Mouse (Mus musculus): ENCODE measurements at regions not wholly inside any gene's neighbourhood (a gene's known extent, or its start where the extent isn't known, plus 50 kb on each side); places are given as distances from the start of the nearest gene placed in this dataset.

DNA sequence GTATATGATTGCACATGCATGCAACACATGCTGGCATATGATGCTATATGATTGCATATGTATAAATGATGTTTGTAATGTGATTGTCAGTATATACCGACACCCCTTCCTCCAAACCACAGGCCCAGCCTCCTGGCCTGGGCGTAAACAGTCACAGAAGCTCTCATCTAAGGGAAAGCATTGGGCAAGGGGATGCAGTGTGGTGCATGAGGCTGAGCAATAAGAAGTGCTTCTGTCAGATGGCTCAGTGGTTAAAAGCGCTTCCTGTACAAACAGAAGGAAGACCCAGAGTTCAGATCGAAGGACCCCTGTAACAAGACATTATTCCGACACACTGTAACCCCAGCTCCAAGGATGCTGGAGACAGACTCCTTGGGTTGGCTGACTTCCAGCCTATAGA is 175.0 kb upstream of the Prok2 start:
- H3K4me3 ChIP-seq (ENCODE audit: low read depth, low read length): no peak overlapping the region
- H3K9ac ChIP-seq (replicated peaks; ENCODE audit: low read depth, low read length): no peak overlapping the region
- no peaks in the 10 kb centered on the region for H3K36me3 ChIP-seq (replicated peaks; ENCODE audit: control insufficient read depth, insufficient read depth, low read length)
- DNase-seq (ENCODE audit: low spot score) (no peak), ATAC-seq (ENCODE audit: insufficient read depth, low read depth) (no peak)
- H3K4me1 ChIP-seq (ENCODE audit: control insufficient read depth, insufficient read depth): peaks cover 15% of the 10 kb centered on the region; the same call in 1 of the 2 replicates
- peaks cover 6% of the 10 kb centered on the region; the same call in 1 of the 2 replicates for H3K27me3 ChIP-seq (ENCODE audit: control insufficient read depth, insufficient read depth, low read length)
- TF ChIP-seq EP300 (IDR thresholded peaks at IDR 0.05; ENCODE audit: low read depth): no peak
- H3K27ac ChIP-seq (ENCODE audit: low read depth): no peak overlapping the region
- WGBS: 86% methylated on average over 5 of the region's 5 CpGs
- H3K9me3 ChIP-seq (replicated peaks; ENCODE audit: control insufficient read depth, low read length): no peaks in the 10 kb centered on the region
- H3K4me2 ChIP-seq (ENCODE audit: low read depth, low read length): no peak overlapping the region

DNA sequence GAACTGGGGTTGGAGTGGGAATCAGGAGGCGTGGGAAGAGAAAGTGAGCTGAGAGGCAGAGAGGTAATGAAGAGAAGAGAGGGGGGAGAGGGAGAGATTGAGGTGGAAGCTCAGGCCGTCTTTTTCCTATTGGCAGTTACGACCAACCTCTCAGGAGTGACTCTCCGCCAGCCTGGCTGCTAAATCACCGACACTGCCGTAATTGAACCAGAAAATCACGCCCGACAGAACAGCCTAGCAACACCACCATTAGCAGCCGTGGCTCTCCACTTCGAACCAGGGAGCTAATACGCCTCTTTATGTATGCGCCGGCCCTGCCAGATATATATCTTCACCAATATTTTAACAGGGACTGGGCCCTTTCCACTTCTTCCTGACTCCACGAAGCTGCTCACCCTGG is 173.5 kb upstream of the Prok2 start:
- ATAC-seq (ENCODE audit: insufficient read depth, low read depth) (no peak), DNase-seq (ENCODE audit: low spot score) (no peak)
- H3K9ac ChIP-seq (replicated peaks; ENCODE audit: low read depth, low read length): no peak overlapping the region
- H3K36me3 ChIP-seq (replicated peaks; ENCODE audit: control insufficient read depth, insufficient read depth, low read length): no peaks in the 10 kb centered on the region
- peaks cover 6% of the 10 kb centered on the region; the same call in 1 of the 2 replicates for H3K27me3 ChIP-seq (ENCODE audit: control insufficient read depth, insufficient read depth, low read length)
- no peak overlapping the region for H3K4me3 ChIP-seq (ENCODE audit: low read depth, low read length)
- WGBS: 82% methylated on average over 14 of the region's 14 CpGs
- TF ChIP-seq EP300 (IDR thresholded peaks at IDR 0.05; ENCODE audit: low read depth) (no peak), CTCF (IDR thresholded peaks at IDR 0.05; ENCODE audit: low read depth) (no peak)
- H3K27ac ChIP-seq (ENCODE audit: low read depth): no peak overlapping the region
- H3K4me2 ChIP-seq (ENCODE audit: low read depth, low read length): no peak overlapping the region
- H3K9me3 ChIP-seq (replicated peaks; ENCODE audit: control insufficient read depth, low read length): no peaks in the 10 kb centered on the region
- peaks cover 15% of the 10 kb centered on the region; the same call in 1 of the 2 replicates for H3K4me1 ChIP-seq (ENCODE audit: control insufficient read depth, insufficient read depth)

DNA sequence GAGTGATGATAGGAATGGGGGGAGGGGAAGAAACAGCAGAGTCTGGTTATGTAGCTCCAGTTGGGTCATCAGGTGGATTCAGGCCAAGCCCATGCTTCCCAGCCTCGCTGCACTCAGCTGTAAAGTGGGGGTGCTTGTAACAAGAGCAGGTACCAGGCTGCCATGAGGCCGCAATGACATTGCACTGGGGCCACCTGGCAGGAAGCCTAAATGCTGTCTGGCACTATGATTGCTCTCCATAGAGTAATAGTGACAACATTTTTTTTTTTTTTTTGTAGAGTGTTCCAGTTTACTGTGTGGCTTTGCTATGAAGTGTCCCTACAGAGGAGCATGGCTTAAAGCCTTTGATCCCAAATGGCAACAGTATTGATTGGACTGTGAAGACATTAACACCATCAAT is 171.9 kb upstream of the Prok2 start:
- H3K9me3 ChIP-seq (replicated peaks; ENCODE audit: control insufficient read depth, low read length): no peaks in the 10 kb centered on the region
- peaks cover 6% of the 10 kb centered on the region; the same call in 1 of the 2 replicates for H3K27me3 ChIP-seq (ENCODE audit: control insufficient read depth, insufficient read depth, low read length)
- DNase-seq (ENCODE audit: low spot score) (no peak), ATAC-seq (ENCODE audit: insufficient read depth, low read depth) (no peak; the same call in 1 of the 2 replicates)
- H3K4me1 ChIP-seq (ENCODE audit: control insufficient read depth, insufficient read depth): peaks cover 8% of the 10 kb centered on the region; the same call in 1 of the 2 replicates
- H3K4me2 ChIP-seq (ENCODE audit: low read depth, low read length): no peak overlapping the region
- H3K9ac ChIP-seq (replicated peaks; ENCODE audit: low read depth, low read length): no peak overlapping the region
- H3K27ac ChIP-seq (ENCODE audit: low read depth): no peak overlapping the region
- TF ChIP-seq CTCF (IDR thresholded peaks at IDR 0.05; ENCODE audit: low read depth): no peak
- TF ChIP-seq EP300 (IDR thresholded peaks at IDR 0.05; ENCODE audit: low read depth): no peak
- 46% methylated on average over 2 of the region's 2 CpGs for WGBS
- H3K36me3 ChIP-seq (replicated peaks; ENCODE audit: control insufficient read depth, insufficient read depth, low read length): no peaks in the 10 kb centered on the region
- H3K4me3 ChIP-seq (ENCODE audit: low read depth, low read length): no peak overlapping the region

DNA sequence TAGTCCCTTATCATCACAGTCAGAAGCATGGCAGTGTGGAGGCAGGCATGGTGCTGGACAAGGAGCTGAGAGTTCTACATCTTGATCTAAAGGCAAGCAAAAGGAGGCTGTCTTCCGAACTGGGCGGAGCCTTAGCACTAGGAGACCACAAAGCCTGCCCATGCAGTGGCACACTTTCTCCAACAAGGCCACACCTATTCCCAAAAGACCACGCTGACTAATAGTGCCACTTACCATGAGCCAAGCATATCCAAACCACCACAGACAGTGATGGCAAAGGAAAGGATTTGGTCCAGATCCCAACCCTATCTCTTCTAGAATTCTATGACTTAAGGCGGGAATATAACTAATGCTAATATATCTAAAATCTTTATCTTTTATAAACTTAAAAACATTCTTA is 169.4 kb upstream of the Prok2 start:
- H3K27ac ChIP-seq (ENCODE audit: low read depth): no peak overlapping the region
- H3K4me2 ChIP-seq (ENCODE audit: low read depth, low read length): no peak overlapping the region
- H3K9ac ChIP-seq (replicated peaks; ENCODE audit: low read depth, low read length): no peak overlapping the region
- no peaks in the 10 kb centered on the region for H3K9me3 ChIP-seq (replicated peaks; ENCODE audit: control insufficient read depth, low read length)
- no peaks in the 10 kb centered on the region for H3K4me1 ChIP-seq (ENCODE audit: control insufficient read depth, insufficient read depth)
- H3K4me3 ChIP-seq (ENCODE audit: low read depth, low read length): no peak overlapping the region
- no peak for TF ChIP-seq EP300 (IDR thresholded peaks at IDR 0.05; ENCODE audit: low read depth)
- no peak for TF ChIP-seq CTCF (IDR thresholded peaks at IDR 0.05; ENCODE audit: low read depth)
- 90% methylated on average over 4 of the region's 4 CpGs for WGBS
- ATAC-seq (ENCODE audit: insufficient read depth, low read depth) (no peak), DNase-seq (ENCODE audit: low spot score) (no peak)
- H3K27me3 ChIP-seq (ENCODE audit: control insufficient read depth, insufficient read depth, low read length): peaks cover 6% of the 10 kb centered on the region; the same call in 1 of the 2 replicates
- H3K36me3 ChIP-seq (replicated peaks; ENCODE audit: control insufficient read depth, insufficient read depth, low read length): no peaks in the 10 kb centered on the region

DNA sequence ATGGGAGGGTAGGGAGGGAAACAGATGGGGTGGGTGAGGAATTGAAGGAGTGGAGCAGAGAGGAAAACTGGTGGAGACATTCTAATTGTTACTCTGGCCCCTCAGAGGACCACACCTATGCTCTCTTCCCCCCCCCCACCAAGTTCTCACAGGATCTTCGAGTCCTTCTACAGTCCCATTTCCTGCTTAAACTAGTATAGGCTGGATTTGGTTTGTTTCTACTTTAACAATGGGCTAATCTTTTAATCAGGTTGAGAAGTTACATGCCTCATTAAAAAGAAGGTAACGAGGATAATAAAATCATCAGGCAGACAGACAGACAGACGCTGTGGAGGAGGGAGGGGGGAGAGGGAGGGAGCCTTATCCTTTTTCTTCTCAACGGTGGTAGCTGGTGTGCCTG is 167.7 kb upstream of the Prok2 start:
- H3K4me2 ChIP-seq (ENCODE audit: low read depth, low read length): no peak overlapping the region
- H3K27ac ChIP-seq (ENCODE audit: low read depth): no peak overlapping the region
- no peak overlapping the region for H3K4me3 ChIP-seq (ENCODE audit: low read depth, low read length)
- H3K9ac ChIP-seq (replicated peaks; ENCODE audit: low read depth, low read length): no peak overlapping the region
- WGBS: 45% methylated on average over 4 of the region's 4 CpGs
- 0 out of 2 replicates have a peak, but pooled peaks cover under 1% of the 10 kb centered on the region for H3K27me3 ChIP-seq (ENCODE audit: control insufficient read depth, insufficient read depth, low read length)
- H3K36me3 ChIP-seq (replicated peaks; ENCODE audit: control insufficient read depth, insufficient read depth, low read length): no peaks in the 10 kb centered on the region
- ATAC-seq (ENCODE audit: insufficient read depth, low read depth) (no peak), DNase-seq (ENCODE audit: low spot score) (no peak)
- TF ChIP-seq EP300 (IDR thresholded peaks at IDR 0.05; ENCODE audit: low read depth) (no peak), CTCF (IDR thresholded peaks at IDR 0.05; ENCODE audit: low read depth) (no peak)
- no peaks in the 10 kb centered on the region for H3K4me1 ChIP-seq (ENCODE audit: control insufficient read depth, insufficient read depth)
- H3K9me3 ChIP-seq (replicated peaks; ENCODE audit: control insufficient read depth, low read length): no peaks in the 10 kb centered on the region

DNA sequence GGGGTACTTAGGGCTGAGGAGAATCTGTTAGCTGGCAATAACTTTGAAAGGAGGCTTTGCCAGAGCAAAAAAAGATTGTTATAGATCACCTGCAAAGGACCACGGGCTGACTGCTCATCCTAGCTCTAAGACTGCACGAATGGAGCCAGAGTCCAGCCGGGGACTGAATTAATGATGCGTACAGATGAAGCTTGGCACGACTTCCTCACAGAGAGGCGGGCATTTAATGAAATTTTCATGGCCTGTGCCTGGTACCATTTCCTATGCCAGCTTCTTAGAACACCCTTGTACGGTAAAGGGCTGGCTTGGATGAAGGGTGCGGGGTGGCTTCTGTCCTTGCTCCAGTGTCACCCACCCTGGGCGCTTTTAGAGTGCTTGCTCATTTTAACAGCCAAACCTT is 166.0 kb upstream of the Prok2 start:
- no peaks in the 10 kb centered on the region for H3K9me3 ChIP-seq (replicated peaks; ENCODE audit: control insufficient read depth, low read length)
- no peaks in the 10 kb centered on the region for H3K4me1 ChIP-seq (ENCODE audit: control insufficient read depth, insufficient read depth)
- no peak overlapping the region for H3K4me3 ChIP-seq (ENCODE audit: low read depth, low read length)
- DNase-seq (ENCODE audit: low spot score) (no peak), ATAC-seq (ENCODE audit: insufficient read depth, low read depth) (no peak)
- H3K9ac ChIP-seq (replicated peaks; ENCODE audit: low read depth, low read length): no peak overlapping the region
- H3K27me3 ChIP-seq (ENCODE audit: control insufficient read depth, insufficient read depth, low read length): peaks cover 7% of the 10 kb centered on the region; the same call in 1 of the 2 replicates
- no peak for TF ChIP-seq CTCF (IDR thresholded peaks at IDR 0.05; ENCODE audit: low read depth)
- TF ChIP-seq EP300 (IDR thresholded peaks at IDR 0.05; ENCODE audit: low read depth): no peak
- WGBS: 86% methylated on average over 9 of the region's 9 CpGs
- no peak overlapping the region for H3K27ac ChIP-seq (ENCODE audit: low read depth)
- H3K36me3 ChIP-seq (replicated peaks; ENCODE audit: control insufficient read depth, insufficient read depth, low read length): no peaks in the 10 kb centered on the region
- H3K4me2 ChIP-seq (ENCODE audit: low read depth, low read length): no peak overlapping the region
